Mouse (Mus musculus) 3134 (cell line): ENCODE measurements at regions not wholly inside any gene's neighbourhood (a gene's known extent, or its start where the extent isn't known, plus 50 kb on each side); places are given as distances from the start of the nearest gene placed in this dataset.
A peak's percentile ranks its signal among the peaks of the same experiment; 100 is the strongest.

Experiments used
- DNase-seq: peaks from one replicate; pipeline ENCODE4 v3.0.0-alpha.2; 2011; ENCODE audit warnings: low spot score; ENCODE audit not compliant: insufficient read length; ENCODE audit errors: extremely low read depth

GRCm38 (mm10) chr5:102275621-102276020, 205.6 kb upstream of the Arhgap24 start:
- DNase-seq: no peak

- no peak for DNase-seq
Measured at GRCm38 (mm10) chr5:102287131-102287530, 194.1 kb upstream of the Arhgap24 start.

- no peak for DNase-seq
Measured at GRCm38 (mm10) chr5:102290866-102291265, 190.3 kb upstream of the Arhgap24 start.

GRCm38 (mm10) chr5:102295564-102295963, 185.6 kb upstream of the Arhgap24 start:
- no peak for DNase-seq

GRCm38 (mm10) chr5:102306309-102306708, 174.9 kb upstream of the Arhgap24 start:
- no peak for DNase-seq

- no peak for DNase-seq
Measured at GRCm38 (mm10) chr5:102306718-102307117, 174.5 kb upstream of the Arhgap24 start.

GRCm38 (mm10) chr5:102311570-102311969, 169.6 kb upstream of the Arhgap24 start:
- DNase-seq: no peak

GRCm38 (mm10) chr5:102328197-102328784, 152.9 kb upstream of the Arhgap24 start:
- no peak for DNase-seq

GRCm38 (mm10) chr5:102333894-102334293, 147.3 kb upstream of the Arhgap24 start:
- DNase-seq: no peak

- DNase-seq: no peak
Measured at GRCm38 (mm10) chr5:102334442-102335197, 146.6 kb upstream of the Arhgap24 start.

GRCm38 (mm10) chr5:102366481-102366880, 114.7 kb upstream of the Arhgap24 start:
- DNase-seq: no peak

- no peak for DNase-seq
Measured at GRCm38 (mm10) chr5:102373309-102373971, 107.8 kb upstream of the Arhgap24 start.

- no peak for DNase-seq
Measured at GRCm38 (mm10) chr5:102373972-102374755, 107.0 kb upstream of the Arhgap24 start.

- no peak for DNase-seq
Measured at GRCm38 (mm10) chr5:102375339-102375738, 105.9 kb upstream of the Arhgap24 start.

- no peak for DNase-seq
Measured at GRCm38 (mm10) chr5:102393941-102394340, 87.2 kb upstream of the Arhgap24 start.

GRCm38 (mm10) chr5:102395608-102396146, 85.5 kb upstream of the Arhgap24 start:
- no peak for DNase-seq

- DNase-seq: no peak
Measured at GRCm38 (mm10) chr5:102399006-102399405, 82.2 kb upstream of the Arhgap24 start.

GRCm38 (mm10) chr5:102417642-102418041, 63.5 kb upstream of the Arhgap24 start:
- DNase-seq: no peak

GRCm38 (mm10) chr5:102419089-102419488, 62.1 kb upstream of the Arhgap24 start:
- peak; percentile 14 for DNase-seq

GRCm38 (mm10) chr5:102424636-102425242, 56.5 kb upstream of the Arhgap24 start:
- DNase-seq: no peak
